Mouse (Mus musculus) MEL (cell line): ENCODE results near the gene Lsamp. TPM values are rescaled to one million over a fixed set of nuclear protein-coding genes. Genes with fewer than 3 reads are reported as not detected.

Experiments used
- DNase-seq: peaks from one replicate; pipeline ENCODE4 v3.0.0; 2011; ENCODE audit warnings: low read depth, low spot score
- H3K27ac ChIP-seq: 2 replicates; pipeline ENCODE4 v1.5.1; 2012; ENCODE audit warnings: low read depth, mild to moderate bottlenecking, control low read depth, low read length, moderate library complexity; ENCODE audit not compliant: control insufficient read depth
- H3K27me3 ChIP-seq, 2 experiments: fragments of 150-350 bp in 1 of 2; sonication (generic) in 1 of 2; 2 replicates each; pipeline ENCODE4 v1.6.1; 2012; ENCODE audit warnings: low read length in 2 of 2, mild to moderate bottlenecking in 2 of 2, improper control_type of control experiment in 1 of 2, moderate library complexity in 1 of 2; ENCODE audit not compliant: insufficient read depth in 2 of 2, control insufficient read depth in 1 of 2
- H3K36me3 ChIP-seq, 2 experiments: 2 replicates each; pipeline ENCODE4 v1.6.1; 2012 to 2014; ENCODE audit warnings: low read length in 2 of 2, improper control_type of control experiment in 1 of 2, inconsistent platforms in 1 of 2, mild to moderate bottlenecking in 1 of 2; ENCODE audit not compliant: insufficient read depth in 2 of 2, control insufficient read depth in 1 of 2
- H3K4me1 ChIP-seq, 2 experiments: fragments of 150-350 bp in 1 of 2; sonication (generic) in 1 of 2; 2 replicates each; pipeline ENCODE4 v1.6.1; 2012; ENCODE audit warnings: low read length in 2 of 2, improper control_type of control experiment in 1 of 2, mild to moderate bottlenecking in 1 of 2; ENCODE audit not compliant: insufficient read depth in 2 of 2, control insufficient read depth in 1 of 2
- H3K4me3 ChIP-seq, 2 experiments: fragments of 150-350 bp in 1 of 2; sonication (generic) in 1 of 2; 2 replicates each; pipeline ENCODE4 v1.5.1; 2012; ENCODE audit warnings: low read depth in 2 of 2, low read length in 2 of 2, mild to moderate bottlenecking in 2 of 2, moderate library complexity in 2 of 2, control low read depth in 1 of 2, improper control_type of control experiment in 1 of 2; ENCODE audit not compliant: control insufficient read depth in 1 of 2, insufficient read depth in 1 of 2
- H3K79me2 ChIP-seq: 2 replicates; pipeline ENCODE4 v1.6.1; 2012; ENCODE audit warnings: mild to moderate bottlenecking, low read length, moderate library complexity; ENCODE audit not compliant: control insufficient read depth, poor library complexity, insufficient read depth
- H3K9ac ChIP-seq: 2 replicates; pipeline ENCODE4 v1.6.1; 2012; ENCODE audit warnings: low read depth, mild to moderate bottlenecking, control low read depth, low read length, moderate library complexity; ENCODE audit not compliant: control insufficient read depth, poor library complexity, severe bottlenecking
- H3K9me3 ChIP-seq: fragments of 150-350 bp; sonication (generic); replicated peaks from 2 replicates; pipeline ENCODE4 v1.6.1; 2012; ENCODE audit warnings: mild to moderate bottlenecking, low read length, improper control_type of control experiment, moderate library complexity; ENCODE audit not compliant: insufficient read depth
- BHLHE40 ChIP-seq: IDR thresholded peaks from 2 replicates; pipeline ENCODE4 v1.6.1; 2012; ENCODE audit warnings: low read depth, mild to moderate bottlenecking, inconsistent platforms, low read length, improper control_type of control experiment, borderline replicate concordance
- CTCF ChIP-seq, 3 experiments: IDR thresholded peaks in 2 of 3; conservative IDR thresholded peaks in 1 of 3; 2 replicates each; pipeline ENCODE4 v1.5.1; 2011 to 2012; ENCODE audit warnings: low read length in 3 of 3, low read depth in 2 of 3, mild to moderate bottlenecking in 2 of 3, improper control_type of control experiment in 1 of 3, inconsistent platforms in 1 of 3, mixed read lengths in 1 of 3, moderate library complexity in 1 of 3; ENCODE audit not compliant: control insufficient read depth in 1 of 3, insufficient read depth in 1 of 3, poor library complexity in 1 of 3, severe bottlenecking in 1 of 3
- ELF1 ChIP-seq: IDR thresholded peaks from 2 replicates; pipeline ENCODE4 v1.6.1; 2014; ENCODE audit warnings: low read depth, mild to moderate bottlenecking, inconsistent platforms, low read length, improper control_type of control experiment, moderate library complexity
- ETS1 ChIP-seq: IDR thresholded peaks from 2 replicates; pipeline ENCODE4 v1.6.1; 2012; ENCODE audit warnings: low read depth, mild to moderate bottlenecking, inconsistent platforms, low read length, improper control_type of control experiment, moderate library complexity
- GATA1 ChIP-seq: IDR thresholded peaks from 2 replicates; pipeline ENCODE4 v1.6.1; 2011; ENCODE audit warnings: low read depth, low read length, improper control_type of control experiment
- HCFC1 ChIP-seq: IDR thresholded peaks from 2 replicates; pipeline ENCODE4 v1.6.1; 2012; ENCODE audit warnings: low read depth, mild to moderate bottlenecking, inconsistent platforms, low read length, improper control_type of control experiment, moderate library complexity
- JUND ChIP-seq: IDR thresholded peaks from 2 replicates; pipeline ENCODE4 v1.6.1; 2011; ENCODE audit warnings: low read depth, mild to moderate bottlenecking, improper control_type of control experiment, low read length
- MAFK ChIP-seq: IDR thresholded peaks from 2 replicates; pipeline ENCODE4 v1.6.1; 2011; ENCODE audit warnings: low read depth, mild to moderate bottlenecking, low read length, improper control_type of control experiment, borderline replicate concordance
- MEF2A ChIP-seq: IDR thresholded peaks from 2 replicates; pipeline ENCODE4 v1.6.1; 2014; ENCODE audit warnings: low read depth, mild to moderate bottlenecking, inconsistent platforms, low read length, improper control_type of control experiment; ENCODE audit not compliant: poor library complexity, insufficient replicate concordance, severe bottlenecking; ENCODE audit errors: extremely low read depth
- MYC ChIP-seq: IDR thresholded peaks from 2 replicates; pipeline ENCODE4 v1.6.1; 2011; ENCODE audit warnings: low read depth, mild to moderate bottlenecking, low read length, improper control_type of control experiment, moderate library complexity
- NRF1 ChIP-seq: IDR thresholded peaks from 2 replicates; pipeline ENCODE4 v1.6.1; 2014; ENCODE audit warnings: low read depth, mild to moderate bottlenecking, inconsistent platforms, low read length, improper control_type of control experiment, moderate library complexity; ENCODE audit not compliant: poor library complexity, insufficient read depth, severe bottlenecking
- POLR2AphosphoS5 ChIP-seq: IDR thresholded peaks from 2 replicates; pipeline ENCODE4 v1.6.1; 2012; ENCODE audit warnings: low read depth, borderline replicate concordance, mild to moderate bottlenecking, inconsistent platforms, low read length, moderate library complexity, mixed read lengths
- RAD21 ChIP-seq: IDR thresholded peaks from 2 replicates; pipeline ENCODE4 v1.6.1; 2011; ENCODE audit warnings: mild to moderate bottlenecking, low read depth, low read length, improper control_type of control experiment
- RCOR1 ChIP-seq: IDR thresholded peaks from 2 replicates; pipeline ENCODE4 v1.6.1; 2012; ENCODE audit warnings: low read depth, mild to moderate bottlenecking, inconsistent platforms, low read length, improper control_type of control experiment
- SMC3 ChIP-seq: IDR thresholded peaks from 2 replicates; pipeline ENCODE4 v1.6.1; 2011; ENCODE audit warnings: low read depth, low read length, improper control_type of control experiment
- TAL1 ChIP-seq: IDR thresholded peaks from 2 replicates; pipeline ENCODE4 v1.6.1; 2012; ENCODE audit warnings: mild to moderate bottlenecking, inconsistent platforms, low read length, moderate library complexity, mixed read lengths
- TCF12 ChIP-seq: IDR thresholded peaks from 2 replicates; pipeline ENCODE4 v1.6.1; 2014; ENCODE audit warnings: low read depth, mild to moderate bottlenecking, inconsistent platforms, low read length, improper control_type of control experiment, moderate library complexity
- UBTF ChIP-seq: IDR thresholded peaks from 2 replicates; pipeline ENCODE4 v1.6.1; 2012; ENCODE audit warnings: low read depth, mild to moderate bottlenecking, inconsistent platforms, low read length, improper control_type of control experiment, moderate library complexity, borderline replicate concordance; ENCODE audit not compliant: insufficient read depth
- ZC3H11A ChIP-seq: IDR thresholded peaks from 2 replicates; pipeline ENCODE4 v1.6.1; 2012; ENCODE audit warnings: low read depth, mild to moderate bottlenecking, inconsistent platforms, low read length, improper control_type of control experiment
- ZMIZ1 ChIP-seq: IDR thresholded peaks from 2 replicates; pipeline ENCODE4 v1.6.1; 2012; ENCODE audit warnings: low read depth, mild to moderate bottlenecking, inconsistent platforms, low read length, improper control_type of control experiment, moderate library complexity
- polyA plus RNA-seq, 2 experiments: library from polyadenylated mRNA; stranded (reverse) in 1 of 2; unstranded in 1 of 2; fragments of >175 nt in 1 of 2; fragments of >200 nt in 1 of 2; gene quantifications; 2 replicates each; pipeline versions ENCODE4 v1.2.1 to v1.2.4; 2012; ENCODE audit warnings: low replicate concordance in 2 of 2, low read depth in 1 of 2; ENCODE audit not compliant: insufficient read length in 2 of 2, insufficient read depth in 1 of 2, missing spikeins in 1 of 2
- total RNA-seq: library from RNA; depleted of rRNA; stranded (reverse); fragments of 300-350 nt; gene quantifications from 2 replicates; pipeline ENCODE4 v1.2.3, GENCODE M21; 2012

Lsamp gene
- total and polyA plus RNA-seq, 3 experiments, result 0.42 TPM; not detected in 2

GRCm38 (mm10) chr16:41244711-41245110, 1260.5 kb downstream of the Lsamp start:
- no peaks in the 10 kb centered on the region for H3K27me3 ChIP-seq
- H3K4me1 ChIP-seq, result no peaks in the 10 kb centered on the region
- no peaks in the 10 kb centered on the region for H3K9me3 ChIP-seq
- no peak overlapping the region for H3K9ac ChIP-seq
- H3K79me2 ChIP-seq, result no peaks in the 10 kb centered on the region
- H3K36me3 ChIP-seq, result no peaks in the 10 kb centered on the region
- H3K27ac ChIP-seq, result no peak overlapping the region
- peak; percentile 14; the same call in 1 of the 2 replicates for TF ChIP-seq ZC3H11A
- peak; percentile 28; the same call in 1 of the 2 replicates for TF ChIP-seq SMC3
- no peak for TF ChIP-seq UBTF
- TF ChIP-seq RAD21, result peak; percentile 40
- TF ChIP-seq CTCF (IDR thresholded peaks at IDR 0.05 in 2 of 3, conservative IDR thresholded peaks at IDR 0.05 in 1 of 3; ENCODE audit: control insufficient read depth in 1 of 3, insufficient read depth in 1 of 3, low read depth in 2 of 3, low read length in 3 of 3, poor library complexity in 1 of 3, severe bottlenecking in 1 of 3), result peak in 2 of 3 experiments; percentile 8 to 31; a peak in 2 of 6 replicates
- TF ChIP-seq HCFC1, result no peak
- H3K4me3 ChIP-seq, result no peak overlapping the region
- DNase-seq, result peak; percentile 1

DNA sequence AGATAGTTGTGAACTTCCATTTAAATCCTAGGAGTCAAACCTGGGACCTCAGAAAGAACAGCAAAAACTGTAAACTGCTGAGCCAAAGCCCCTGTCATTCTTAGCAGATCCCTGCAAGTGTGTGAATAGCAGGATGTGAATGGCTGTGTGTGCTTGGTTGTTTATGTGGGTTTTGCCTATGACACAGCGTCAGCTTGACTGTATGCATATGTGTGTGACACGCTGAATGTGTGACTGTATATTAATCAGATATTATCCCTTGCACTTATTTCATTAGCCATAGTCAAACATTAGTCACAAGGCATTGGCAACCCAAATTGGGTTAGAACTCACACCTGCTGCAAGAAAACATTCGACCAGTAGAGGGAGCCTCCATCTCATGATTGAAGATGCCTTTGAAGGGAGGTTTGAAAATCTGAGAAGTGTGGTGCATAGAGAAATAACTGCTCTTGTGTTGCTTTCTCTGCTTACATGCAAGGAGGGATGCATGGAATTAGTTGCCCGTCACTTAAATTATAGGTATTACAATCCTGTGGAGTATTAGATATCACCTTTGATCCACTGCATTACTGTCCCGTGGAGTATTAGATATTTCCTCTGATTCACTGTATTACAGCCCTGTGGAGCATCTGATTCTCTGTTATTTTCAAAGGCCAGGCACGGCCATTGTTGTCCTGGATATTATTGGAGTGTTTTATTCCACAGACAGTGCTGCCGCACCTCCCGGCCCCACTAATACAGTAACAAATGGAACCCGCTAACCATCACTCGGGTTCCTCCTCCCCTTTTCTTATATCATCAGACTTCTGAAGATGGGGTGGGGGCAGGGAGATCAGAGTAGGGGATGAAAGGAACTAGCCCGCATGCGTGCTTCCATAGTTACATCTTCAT, 1274.2 kb downstream of the Lsamp start:
- no peaks in the 10 kb centered on the region for H3K27me3 ChIP-seq
- DNase-seq, result peak; percentile 15
- no peak overlapping the region for H3K4me3 ChIP-seq
- H3K4me1 ChIP-seq, result no peaks in the 10 kb centered on the region
- H3K9me3 ChIP-seq, result no peaks in the 10 kb centered on the region
- no peak overlapping the region for H3K27ac ChIP-seq
- no peak overlapping the region for H3K9ac ChIP-seq
- no peaks in the 10 kb centered on the region for H3K79me2 ChIP-seq
- H3K36me3 ChIP-seq, result no peaks in the 10 kb centered on the region
- TF ChIP-seq TCF12 (no peak), CTCF (IDR thresholded peaks at IDR 0.05 in 2 of 3, conservative IDR thresholded peaks at IDR 0.05 in 1 of 3; ENCODE audit: control insufficient read depth in 1 of 3, insufficient read depth in 1 of 3, low read depth in 2 of 3, low read length in 3 of 3, poor library complexity in 1 of 3, severe bottlenecking in 1 of 3) (peak; percentile 29 to 51 (median 42); a peak in 5 of 6 replicates), RAD21 (peak; percentile 43), RCOR1 (no peak)
- TF ChIP-seq, all 39 proteins: peak for 2

- DNase-seq, result no peak
- Histone ChIP-seq H3K27ac (no peak overlapping the region), H3K27me3 (no peaks in the 10 kb centered on the region), H3K4me1 (no peaks in the 10 kb centered on the region), H3K4me3 (no peak overlapping the region), H3K9me3 (no peaks in the 10 kb centered on the region), H3K79me2 (no peaks in the 10 kb centered on the region), H3K36me3 (no peaks in the 10 kb centered on the region), H3K9ac (no peak overlapping the region)
- TF ChIP-seq TCF12, result no peak
- TF ChIP-seq GATA1, result no peak
- no peak for TF ChIP-seq BHLHE40
- TF ChIP-seq ELF1, result no peak
- TF ChIP-seq MAFK, result no peak
- no peak for TF ChIP-seq MEF2A
- no peak for TF ChIP-seq MYC
- no peak for TF ChIP-seq TAL1
- no peak for TF ChIP-seq ZMIZ1
- TF ChIP-seq JUND, result no peak
- TF ChIP-seq POLR2AphosphoS5, result no peak
- no peak for TF ChIP-seq RAD21
- no peak for TF ChIP-seq NRF1
- TF ChIP-seq ETS1, result no peak
- no peak for TF ChIP-seq SMC3
These were observed 1292.0 kb downstream of the Lsamp start for GRCm38 (mm10) chr16:41275999-41276671.
